Mouse (Mus musculus): ENCODE measurements around the gene Rapgef2. TPM values are rescaled to one million over a fixed set of nuclear protein-coding genes. Genes with fewer than 3 reads are reported as not detected.
"Not testable (repeated sequence)": the region's sequence is repeated elsewhere in the genome, so short reads cannot be mapped to it uniquely, and the experiment has no call there.

Gene Rapgef2
- polyA plus RNA-seq, 2 experiments: 1.2 TPM

DNA sequence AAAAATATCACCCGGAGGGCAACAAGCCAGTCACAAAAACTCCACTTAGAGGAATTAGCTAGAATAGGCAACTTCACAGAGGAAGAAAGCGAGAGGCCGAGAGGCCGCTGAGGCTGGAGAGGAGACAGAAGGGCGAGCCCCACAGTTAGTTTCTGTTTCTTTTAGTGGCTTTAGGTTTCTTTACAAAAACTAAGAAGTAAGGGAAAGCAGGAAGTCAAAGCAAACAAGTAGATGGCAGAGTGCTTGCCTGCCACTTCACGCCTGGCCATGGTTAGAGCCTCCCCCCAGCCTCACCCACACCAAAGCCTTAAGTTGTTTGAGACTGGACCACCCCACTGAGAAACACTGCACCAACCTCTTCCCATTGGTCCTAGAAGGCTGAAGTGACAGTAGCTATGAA, 108.2 kb downstream of the Rapgef2 start:
- Histone ChIP-seq H3K9me3 (ENCODE audit: control insufficient read depth, low read length) (no peaks in the 10 kb centered on the region), H3K4me2 (ENCODE audit: low read depth) (peak overlapping the region; percentile 15; the same call in 1 of the 2 replicates), H3K27me3 (ENCODE audit: control insufficient read depth, insufficient read depth, low read length) (no peaks in the 10 kb centered on the region), H3K27ac (no peak overlapping the region), H3K9ac (replicated peaks) (no peak overlapping the region), H3K4me1 (replicated peaks; ENCODE audit: control insufficient read depth in 2 of 2, insufficient read depth in 2 of 2, low read length in 1 of 2) (peaks cover 0 to 15% of the 10 kb centered on the region in 2 experiments; a peak in 3 of 4 replicates), H3K36me3 (replicated peaks; ENCODE audit: control insufficient read depth, insufficient read depth, low read depth) (no peaks in the 10 kb centered on the region), H3K4me3 (ENCODE audit: insufficient read depth in 1 of 2, low read depth in 2 of 2, low read length in 2 of 2) (no peak overlapping the region)
- ATAC-seq (ENCODE audit: insufficient read depth) (no peak), DNase-seq (ENCODE audit: low read depth in 3 of 3, low spot score in 3 of 3) (no peak)
- 53% methylated on average over 6 of the region's 6 CpGs for WGBS (ENCODE audit: insufficient replicate concordance)
- no peak for TF ChIP-seq EP300 (IDR thresholded peaks at IDR 0.05; ENCODE audit: low read depth)
- TF ChIP-seq CTCF (IDR thresholded peaks at IDR 0.05; ENCODE audit: low read depth): no peak

DNA sequence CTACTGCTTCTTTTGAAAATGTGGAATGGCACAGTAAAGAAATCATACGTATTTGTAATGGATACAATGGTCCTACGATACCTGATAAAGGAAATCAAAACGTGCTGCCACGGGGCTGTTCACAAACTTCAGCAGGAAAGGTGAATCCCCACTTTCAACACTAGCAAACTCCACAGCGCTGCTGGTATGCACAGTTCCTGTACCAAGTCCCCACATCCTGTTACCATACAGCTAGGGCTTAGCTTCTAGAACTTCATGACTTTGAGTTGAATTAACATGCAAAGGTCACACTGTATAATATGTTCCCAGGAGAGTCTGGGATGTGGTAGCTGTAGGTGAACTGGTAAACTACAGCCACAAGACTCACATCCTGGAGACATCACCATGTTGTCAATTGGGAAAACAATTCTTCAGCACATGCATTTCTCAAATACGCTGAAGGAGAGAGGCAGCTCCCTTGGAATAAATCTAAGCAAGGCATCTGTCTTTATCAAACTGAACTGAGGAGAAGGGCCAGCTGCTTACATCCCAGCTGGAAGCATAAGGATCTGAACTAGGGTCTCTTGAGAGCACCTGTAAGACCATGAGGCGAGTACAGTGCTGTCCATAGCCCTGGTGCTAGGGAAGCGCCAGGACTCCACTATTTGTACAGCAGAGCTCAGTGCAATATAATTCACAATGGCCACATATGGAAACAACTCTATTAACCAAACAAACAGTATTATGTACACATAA, 109.0 kb downstream of the Rapgef2 start:
- 49% methylated on average over 8 of the region's 8 CpGs for WGBS (ENCODE audit: insufficient replicate concordance)
- Histone ChIP-seq H3K4me3 (ENCODE audit: insufficient read depth in 1 of 2, low read depth in 2 of 2, low read length in 2 of 2) (no peak overlapping the region), H3K27me3 (ENCODE audit: control insufficient read depth, insufficient read depth, low read length) (no peaks in the 10 kb centered on the region), H3K4me2 (ENCODE audit: low read depth) (no peak overlapping the region; the same call in 1 of the 2 replicates), H3K36me3 (replicated peaks; ENCODE audit: control insufficient read depth, insufficient read depth, low read depth) (no peaks in the 10 kb centered on the region), H3K9ac (replicated peaks) (no peak overlapping the region), H3K4me1 (replicated peaks; ENCODE audit: control insufficient read depth in 2 of 2, insufficient read depth in 2 of 2, low read length in 1 of 2) (peaks cover 0 to 18% of the 10 kb centered on the region in 2 experiments; a peak in 3 of 4 replicates), H3K9me3 (ENCODE audit: control insufficient read depth, low read length) (no peaks in the 10 kb centered on the region), H3K27ac (no peak overlapping the region)
- no peak for DNase-seq (ENCODE audit: low read depth in 3 of 3, low spot score in 3 of 3)
- no peak for ATAC-seq (ENCODE audit: insufficient read depth)
- TF ChIP-seq CTCF (IDR thresholded peaks at IDR 0.05; ENCODE audit: low read depth) (no peak), EP300 (IDR thresholded peaks at IDR 0.05; ENCODE audit: low read depth) (no peak)

- H3K4me1 ChIP-seq (replicated peaks; ENCODE audit: control insufficient read depth in 2 of 2, insufficient read depth in 2 of 2, low read length in 1 of 2): peaks cover 0 to 19% of the 10 kb centered on the region in 2 experiments
- no peak overlapping the region for H3K9ac ChIP-seq (replicated peaks)
- H3K4me2 ChIP-seq (ENCODE audit: low read depth): no peak overlapping the region
- no peaks in the 10 kb centered on the region for H3K36me3 ChIP-seq (replicated peaks; ENCODE audit: control insufficient read depth, insufficient read depth, low read depth)
- no peak overlapping the region for H3K27ac ChIP-seq
- DNase-seq (ENCODE audit: low read depth in 3 of 3, low spot score in 3 of 3): no peak
- H3K9me3 ChIP-seq (ENCODE audit: control insufficient read depth, low read length): no peaks in the 10 kb centered on the region
- TF ChIP-seq CTCF (IDR thresholded peaks at IDR 0.05; ENCODE audit: low read depth): no peak
- no peak for TF ChIP-seq EP300 (IDR thresholded peaks at IDR 0.05; ENCODE audit: low read depth)
- H3K27me3 ChIP-seq (ENCODE audit: control insufficient read depth, insufficient read depth, low read length): no peaks in the 10 kb centered on the region
- 69% methylated on average over 6 of the region's 6 CpGs for WGBS (ENCODE audit: insufficient replicate concordance)
- ATAC-seq (ENCODE audit: insufficient read depth): no peak
- H3K4me3 ChIP-seq (ENCODE audit: insufficient read depth in 1 of 2, low read depth in 2 of 2, low read length in 2 of 2): no peak overlapping the region
Observed at GRCm38 (mm10) chr3:79174168-79174567, 112.1 kb downstream of the Rapgef2 start.

DNA sequence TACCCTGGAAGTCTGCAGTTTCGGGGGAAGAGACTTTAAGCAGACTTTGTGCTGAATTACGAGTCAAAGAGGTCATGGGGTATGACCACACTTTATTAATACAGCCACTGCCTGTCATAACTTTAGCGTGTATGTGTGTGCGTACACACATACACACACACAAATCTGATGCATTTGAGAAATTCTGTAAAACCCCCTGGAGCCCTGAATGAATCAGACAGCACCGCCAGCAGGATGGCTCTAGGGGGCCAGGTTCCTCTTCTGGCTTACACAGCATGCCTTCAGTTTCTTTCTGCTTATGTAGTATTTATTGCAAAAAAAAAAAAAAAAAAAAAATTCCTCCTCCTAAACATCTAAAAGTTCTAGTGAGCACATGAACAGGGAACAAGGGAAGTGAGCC, 113.0 kb downstream of the Rapgef2 start:
- no peak for TF ChIP-seq CTCF (IDR thresholded peaks at IDR 0.05; ENCODE audit: low read depth)
- TF ChIP-seq EP300 (IDR thresholded peaks at IDR 0.05; ENCODE audit: low read depth): no peak
- no peaks in the 10 kb centered on the region for H3K36me3 ChIP-seq (replicated peaks; ENCODE audit: control insufficient read depth, insufficient read depth, low read depth)
- 72% methylated on average over 5 of the region's 5 CpGs for WGBS (ENCODE audit: insufficient replicate concordance)
- no peak overlapping the region for H3K4me2 ChIP-seq (ENCODE audit: low read depth)
- no peak for ATAC-seq (ENCODE audit: insufficient read depth)
- H3K4me1 ChIP-seq (replicated peaks; ENCODE audit: control insufficient read depth in 2 of 2, insufficient read depth in 2 of 2, low read length in 1 of 2): peaks cover 5 to 16% of the 10 kb centered on the region in 2 experiments
- DNase-seq (ENCODE audit: low read depth in 3 of 3, low spot score in 3 of 3): no peak
- H3K9ac ChIP-seq (replicated peaks): no peak overlapping the region
- H3K4me3 ChIP-seq (ENCODE audit: insufficient read depth in 1 of 2, low read depth in 2 of 2, low read length in 2 of 2): no peak overlapping the region
- H3K27ac ChIP-seq: no peak overlapping the region
- H3K9me3 ChIP-seq (ENCODE audit: control insufficient read depth, low read length): no peaks in the 10 kb centered on the region
- H3K27me3 ChIP-seq (ENCODE audit: control insufficient read depth, insufficient read depth, low read length): no peaks in the 10 kb centered on the region

- not testable (repeated sequence) for H3K36me3 ChIP-seq (replicated peaks; ENCODE audit: control insufficient read depth, insufficient read depth, low read depth); H3K9ac ChIP-seq (replicated peaks); H3K27me3 ChIP-seq (ENCODE audit: control insufficient read depth, insufficient read depth, low read length); DNase-seq (ENCODE audit: low read depth in 3 of 3, low spot score in 3 of 3); H3K4me2 ChIP-seq (ENCODE audit: low read depth); H3K4me3 ChIP-seq (ENCODE audit: insufficient read depth in 1 of 2, low read depth in 2 of 2, low read length in 2 of 2); H3K9me3 ChIP-seq (ENCODE audit: control insufficient read depth, low read length); H3K27ac ChIP-seq
- 56% methylated on average over 8 of the region's 8 CpGs for WGBS (ENCODE audit: insufficient replicate concordance)
- peak; percentile 52; the same call in 1 of the 2 replicates for ATAC-seq (ENCODE audit: insufficient read depth)
- H3K4me1 ChIP-seq (replicated peaks; ENCODE audit: control insufficient read depth in 2 of 2, insufficient read depth in 2 of 2, low read length in 1 of 2): peaks cover 6 to 20% of the 10 kb centered on the region in 2 experiments
Observed at GRCm38 (mm10) chr3:79171146-79171545, 115.2 kb downstream of the Rapgef2 start.

All from liver, embryonic 14.5 days (tissue).